Mouse (Mus musculus) bone marrow macrophage, adult 2 months (primary cell): Measurements from ENCODE around the gene Lcn3.

ENCODE experiments used
- CTCF ChIP-seq: IDR thresholded peaks from 2 replicates; pipeline ENCODE4 v1.5.1; 2012; ENCODE audit warnings: low read depth, mild to moderate bottlenecking, low read length, moderate library complexity
- POLR2A ChIP-seq: IDR thresholded peaks from 2 replicates; pipeline ENCODE4 v1.6.1; 2012; ENCODE audit warnings: mild to moderate bottlenecking, low read depth, low read length, borderline replicate concordance

DNA sequence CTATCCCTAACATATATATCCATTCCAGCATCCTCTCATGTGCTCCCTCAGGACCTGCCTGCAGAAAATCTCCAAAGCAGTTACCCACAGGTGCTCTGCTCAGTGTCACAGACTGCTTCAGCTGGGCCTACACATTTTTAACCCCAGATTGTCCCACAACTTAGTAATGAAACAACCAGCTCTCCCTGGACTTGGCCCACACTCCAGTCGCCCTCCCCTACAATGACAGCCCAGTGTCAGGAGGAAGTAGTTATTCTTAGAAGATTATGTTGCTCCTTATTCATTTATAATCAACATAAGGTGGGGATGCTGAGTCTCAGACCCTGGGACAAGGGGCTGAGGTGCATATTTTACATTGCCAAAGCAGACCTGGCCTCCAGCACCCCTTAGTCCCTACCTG is 23.7 kb upstream of the Lcn3 start:
- TF ChIP-seq CTCF = no peak
- no peak for TF ChIP-seq POLR2A
